Mouse (Mus musculus): ENCODE results near the gene Padi4.
A peak's percentile ranks its signal among the peaks of the same experiment; 100 is the strongest.

The Padi4 gene

DNA sequence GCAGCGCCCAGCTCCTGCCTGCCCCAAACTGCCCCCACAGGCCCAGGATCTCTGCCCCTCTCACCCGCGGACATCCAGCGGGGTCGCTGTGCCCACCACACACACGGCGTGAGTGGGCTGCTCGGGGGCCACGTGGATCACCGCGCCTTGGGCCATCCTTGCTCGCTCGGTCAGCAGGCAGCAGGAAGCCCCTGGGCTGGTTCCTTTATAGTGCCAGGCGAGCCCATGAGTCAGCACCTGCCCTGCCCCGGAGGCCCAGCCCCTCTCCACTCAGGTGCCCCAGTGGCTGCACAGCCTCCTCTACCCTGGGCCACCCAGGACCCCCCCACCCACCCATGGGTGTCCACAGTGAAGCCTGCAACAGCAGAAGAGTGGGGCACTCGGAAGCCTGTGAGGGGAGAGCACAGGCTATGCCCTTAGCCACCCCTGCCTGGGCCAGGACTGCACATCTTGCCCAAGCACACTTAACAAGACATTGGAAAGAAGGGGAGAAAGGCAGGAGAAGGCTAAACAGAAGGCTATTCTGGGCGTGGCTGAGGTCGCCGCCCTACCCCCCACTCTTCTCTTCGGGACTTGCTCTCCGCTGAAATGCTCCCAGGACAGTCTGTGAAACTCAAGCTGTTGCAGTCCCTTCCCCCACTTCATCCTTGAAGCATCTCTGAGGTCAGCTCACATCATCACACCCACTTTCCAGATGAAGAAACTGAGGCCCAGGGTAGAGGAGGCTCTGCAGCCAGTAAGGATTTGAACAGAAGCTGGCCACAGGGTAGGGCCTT lies at the start of gene Padi4:
Gene Padi4 (minus strand): TSS at position 212 of the 776 bp plus-strand sequence.
- peak in 1 of 2 experiments; percentile 20 for DNase-seq (ENCODE audit: low spot score in 2 of 2)

DNA sequence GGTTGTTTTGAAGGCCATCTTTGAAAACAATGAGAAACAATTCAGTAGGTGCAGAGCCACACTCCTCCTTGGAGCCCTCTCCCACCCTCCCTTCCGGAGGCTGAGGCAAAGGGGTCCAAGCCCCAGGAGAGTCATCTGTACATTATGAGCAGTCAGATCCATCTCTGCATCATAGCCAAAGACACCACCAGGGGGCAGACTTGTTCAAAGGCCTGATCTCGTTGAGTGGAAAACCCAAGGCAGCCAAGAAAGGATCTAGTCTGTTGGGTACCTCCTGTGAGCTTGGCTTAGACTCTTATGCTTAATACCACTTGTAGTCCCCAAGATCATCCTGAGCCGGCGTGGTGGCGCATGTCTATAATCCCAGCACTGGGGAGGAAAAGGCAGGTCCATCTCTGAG lies 48.0 kb upstream of the Padi4 start:
- peak; percentile 33 to 50 for DNase-seq (ENCODE audit: low spot score in 2 of 2)

GRCm38 (mm10) chr4:140817413-140817812 lies 43.4 kb upstream of the Padi4 start:
- no peak for DNase-seq (ENCODE audit: low spot score in 2 of 2)

DNA sequence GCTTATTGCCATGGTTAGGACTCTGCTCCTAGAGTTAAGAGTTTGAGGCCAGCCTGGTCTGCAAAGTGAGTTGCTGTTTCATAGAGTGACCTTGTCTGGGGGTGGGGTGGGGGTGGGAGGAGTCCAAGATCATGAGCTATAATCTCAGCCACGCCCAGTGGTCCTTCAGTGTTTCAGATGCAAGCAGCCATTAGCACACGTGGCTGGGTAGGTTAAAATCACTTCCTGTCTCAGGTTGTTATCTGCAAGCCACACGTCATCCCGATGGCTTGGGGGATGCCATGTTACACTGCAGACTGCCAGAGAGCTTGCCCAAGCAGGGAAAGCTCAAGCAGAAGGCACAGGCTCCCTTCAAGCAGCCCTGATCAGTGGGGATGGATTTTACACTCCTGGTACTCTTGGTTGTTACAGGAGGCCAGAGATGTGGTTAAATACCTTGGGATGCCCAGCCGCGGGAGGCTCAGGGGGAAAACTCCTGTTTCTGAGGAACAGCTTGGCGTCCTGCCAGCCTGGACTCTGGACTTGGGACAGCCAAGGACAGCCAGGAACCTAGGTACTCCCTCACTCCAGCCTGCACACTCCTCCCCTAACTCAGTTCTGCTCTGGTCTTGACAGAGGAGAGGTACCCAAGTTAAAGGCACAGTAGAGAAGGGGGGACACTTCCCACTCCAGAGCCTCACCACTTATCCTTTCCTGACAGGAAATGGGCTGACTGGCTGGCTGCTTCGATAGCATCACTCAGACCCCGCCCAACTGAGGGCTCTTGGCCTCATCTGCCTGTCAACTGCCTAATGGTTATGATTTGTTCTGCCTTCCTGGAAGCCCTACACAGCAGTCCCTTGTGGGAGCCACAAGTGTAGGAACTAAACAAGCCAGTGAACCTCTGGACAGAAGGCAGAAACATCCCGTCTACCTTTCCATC lies 42.2 kb upstream of the Padi4 start:
- peak; percentile 49 to 58 for DNase-seq (ENCODE audit: low spot score in 2 of 2)

DNA sequence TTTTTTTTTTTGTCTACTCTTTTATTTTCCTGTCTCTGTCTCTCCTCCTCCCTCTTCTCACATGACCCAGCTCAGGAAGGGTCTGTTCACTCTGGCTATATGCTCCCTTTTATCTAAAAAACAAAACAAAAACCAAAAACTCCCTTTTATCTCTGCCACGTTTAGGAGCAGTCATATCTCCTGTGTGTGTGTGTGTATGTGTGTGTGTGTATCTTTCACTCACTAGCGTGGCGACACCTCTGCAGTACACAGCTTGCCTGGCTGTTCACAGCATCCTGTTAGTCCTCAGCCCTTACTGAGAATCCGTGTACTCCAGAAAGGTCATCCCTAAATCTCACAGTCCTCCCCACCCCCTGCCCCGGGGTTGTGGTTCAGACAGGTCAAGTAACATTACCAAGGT lies 41.5 kb upstream of the Padi4 start:
- peak; percentile 11 to 13 for DNase-seq (ENCODE audit: low spot score in 2 of 2)

DNA sequence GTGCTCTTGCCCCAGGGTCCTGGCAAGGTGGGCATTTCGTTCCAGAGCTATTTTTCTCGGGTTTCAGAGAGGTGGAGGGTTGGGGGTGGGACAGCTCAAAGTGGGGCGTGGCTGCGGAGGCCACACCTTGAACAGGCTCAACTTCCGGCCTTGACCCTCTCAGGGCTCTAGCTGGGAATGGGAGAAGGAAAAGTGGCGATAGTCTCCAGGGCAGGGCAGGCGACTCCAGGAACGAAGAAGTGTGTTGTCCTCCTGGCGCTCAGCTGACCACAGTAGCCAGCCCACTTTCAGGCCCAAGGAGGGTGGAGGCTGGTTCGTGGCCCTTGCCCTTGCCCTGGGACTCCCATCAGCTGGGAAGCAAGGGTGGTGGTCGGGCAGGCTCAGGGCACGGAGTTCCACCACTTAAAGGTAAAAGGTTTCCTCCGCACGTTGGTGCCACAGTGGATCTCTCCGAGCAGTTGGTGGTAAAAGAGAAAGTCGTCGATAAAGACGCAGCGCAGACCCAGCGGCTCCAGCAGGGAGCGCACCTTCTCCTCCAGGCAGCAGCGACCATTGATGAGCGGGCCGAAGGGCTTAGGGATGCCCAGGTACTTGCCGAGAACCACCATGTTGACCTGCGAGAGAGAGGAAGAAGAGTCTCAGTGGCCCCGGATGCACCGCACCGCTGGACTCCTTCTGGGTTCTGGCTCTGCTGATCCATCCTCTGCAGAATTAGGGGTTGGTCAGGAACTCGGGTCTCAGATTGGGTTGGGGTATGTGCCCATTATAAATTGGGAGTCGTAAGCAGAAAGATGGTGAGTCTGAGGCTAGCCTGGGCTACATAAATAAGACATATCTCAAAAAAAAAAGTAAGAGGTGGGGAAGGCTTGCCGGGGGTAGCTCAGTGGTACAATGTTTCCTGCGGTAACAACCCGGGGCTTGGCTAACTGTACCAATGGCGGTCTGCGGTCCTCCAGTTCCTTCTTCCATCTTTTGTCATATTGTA lies 40.5 kb upstream of the Padi4 start:
- peak; percentile 59 to 61 for DNase-seq (ENCODE audit: low spot score in 2 of 2)

GRCm38 (mm10) chr4:140813358-140814185 lies 39.5 kb upstream of the Padi4 start:
- no peak for DNase-seq (ENCODE audit: low spot score in 2 of 2)

- DNase-seq (ENCODE audit: low spot score in 2 of 2) = no peak
Observed at GRCm38 (mm10) chr4:140812609-140813008, 38.6 kb upstream of the Padi4 start.

GRCm38 (mm10) chr4:140812191-140812590 lies 38.2 kb upstream of the Padi4 start:
- DNase-seq (ENCODE audit: low spot score in 2 of 2) = no peak

- DNase-seq (ENCODE audit: low spot score in 2 of 2) = no peak
Observed at GRCm38 (mm10) chr4:140810458-140811260, 36.6 kb upstream of the Padi4 start, which contains the start of gene Padi3. TSS of gene Padi3 (minus strand) at chr4:140810648.

- DNase-seq (ENCODE audit: low spot score in 2 of 2) = no peak
Observed at GRCm38 (mm10) chr4:140809118-140809517, 35.1 kb upstream of the Padi4 start.

- DNase-seq (ENCODE audit: low spot score in 2 of 2) = no peak
Observed at GRCm38 (mm10) chr4:140804601-140805000, 30.6 kb upstream of the Padi4 start.

GRCm38 (mm10) chr4:140801364-140801763 lies 27.3 kb upstream of the Padi4 start:
- no peak for DNase-seq (ENCODE audit: low spot score in 2 of 2)

DNA sequence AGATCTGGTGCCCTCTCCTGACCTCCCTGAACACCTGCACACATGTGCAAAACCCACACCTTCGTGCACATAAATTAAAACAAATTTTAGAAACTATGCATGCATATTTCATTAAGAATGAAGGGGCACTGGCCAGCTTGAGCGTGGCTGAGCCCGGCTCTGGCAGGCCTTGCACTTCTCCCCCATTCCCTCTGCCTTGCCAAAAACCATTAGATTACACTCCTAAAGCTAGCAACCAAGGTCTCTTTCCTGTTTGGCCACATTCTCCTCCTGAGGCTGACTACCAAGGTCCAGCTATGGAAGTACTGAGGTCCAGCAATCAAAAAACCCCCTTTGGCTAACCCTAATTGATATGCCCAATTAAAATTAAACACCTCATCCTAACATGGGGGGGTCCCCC lies 22.8 kb upstream of the Padi4 start:
- DNase-seq (ENCODE audit: low spot score in 2 of 2) = no peak

GRCm38 (mm10) chr4:140794678-140795077 lies 20.6 kb upstream of the Padi4 start:
- DNase-seq (ENCODE audit: low spot score in 2 of 2) = no peak

DNA sequence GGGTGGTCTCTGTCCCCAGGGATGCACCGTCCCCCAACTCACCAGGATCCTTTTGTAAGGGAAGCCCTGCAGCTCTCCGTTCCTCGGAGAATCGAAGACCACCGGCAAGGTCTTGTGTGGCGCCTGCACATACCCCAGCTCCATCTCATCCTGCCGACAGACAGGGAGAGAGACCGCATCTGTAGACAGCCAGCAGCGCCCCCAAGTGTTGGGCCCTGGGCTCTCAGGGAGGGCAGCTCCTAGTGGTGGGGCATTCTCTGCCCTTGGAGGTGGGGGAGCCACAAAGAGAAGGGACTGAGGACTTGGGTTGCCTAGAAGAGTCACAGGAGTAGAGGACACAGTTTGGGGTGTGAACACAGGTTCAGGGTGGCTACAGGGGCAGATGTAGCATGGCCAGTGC lies 19.8 kb upstream of the Padi4 start:
- DNase-seq (ENCODE audit: low spot score in 2 of 2) = no peak

GRCm38 (mm10) chr4:140792584-140792983 lies 18.5 kb upstream of the Padi4 start:
- DNase-seq (ENCODE audit: low spot score in 2 of 2) = no peak

GRCm38 (mm10) chr4:140791071-140791470 lies 17.0 kb upstream of the Padi4 start:
- DNase-seq (ENCODE audit: low spot score in 2 of 2) = no peak

- DNase-seq (ENCODE audit: low spot score in 2 of 2) = no peak
Observed at GRCm38 (mm10) chr4:140789983-140790382, 15.9 kb upstream of the Padi4 start.

- peak; percentile 60 to 76 for DNase-seq (ENCODE audit: low spot score in 2 of 2)
Observed at GRCm38 (mm10) chr4:140788983-140789382, 14.9 kb upstream of the Padi4 start.
